Mouse (Mus musculus) embryo, embryonic 11.5 days (tissue): ENCODE results near the gene Gm14685.
"Not testable (repeated sequence)": the region's sequence is repeated elsewhere in the genome, so short reads cannot be mapped to it uniquely, and the experiment has no call there.

ENCODE experiments used
- DNase-seq: peaks from one replicate; pipeline ENCODE4 v3.0.0-alpha.2; 2012; ENCODE audit warnings: low read depth, low spot score

Gm14685 gene

DNA sequence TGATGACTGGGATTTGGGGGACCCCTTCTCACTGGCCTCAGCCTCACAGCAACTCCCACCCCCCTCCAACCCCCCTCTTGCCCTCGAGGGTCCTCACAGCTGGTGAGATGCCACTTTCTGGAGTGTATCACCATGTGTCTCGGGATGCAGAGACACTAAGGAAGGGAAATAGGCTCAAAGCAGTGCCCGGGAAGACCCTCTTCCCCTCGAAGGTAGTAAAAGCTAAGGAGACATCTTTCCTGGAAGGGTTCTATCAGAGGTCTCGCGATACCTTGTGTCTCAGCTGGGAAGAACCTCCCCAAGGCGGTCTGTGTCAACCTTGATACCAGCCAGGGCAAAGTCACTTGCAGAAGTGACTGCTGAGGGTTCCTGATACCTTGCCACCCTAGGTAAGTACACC, at the start of gene Gm14685:
TSS of gene Gm14685 (plus strand) at position 301 of the 400 bp plus-strand sequence.
- DNase-seq, result not testable (repeated sequence)

DNA sequence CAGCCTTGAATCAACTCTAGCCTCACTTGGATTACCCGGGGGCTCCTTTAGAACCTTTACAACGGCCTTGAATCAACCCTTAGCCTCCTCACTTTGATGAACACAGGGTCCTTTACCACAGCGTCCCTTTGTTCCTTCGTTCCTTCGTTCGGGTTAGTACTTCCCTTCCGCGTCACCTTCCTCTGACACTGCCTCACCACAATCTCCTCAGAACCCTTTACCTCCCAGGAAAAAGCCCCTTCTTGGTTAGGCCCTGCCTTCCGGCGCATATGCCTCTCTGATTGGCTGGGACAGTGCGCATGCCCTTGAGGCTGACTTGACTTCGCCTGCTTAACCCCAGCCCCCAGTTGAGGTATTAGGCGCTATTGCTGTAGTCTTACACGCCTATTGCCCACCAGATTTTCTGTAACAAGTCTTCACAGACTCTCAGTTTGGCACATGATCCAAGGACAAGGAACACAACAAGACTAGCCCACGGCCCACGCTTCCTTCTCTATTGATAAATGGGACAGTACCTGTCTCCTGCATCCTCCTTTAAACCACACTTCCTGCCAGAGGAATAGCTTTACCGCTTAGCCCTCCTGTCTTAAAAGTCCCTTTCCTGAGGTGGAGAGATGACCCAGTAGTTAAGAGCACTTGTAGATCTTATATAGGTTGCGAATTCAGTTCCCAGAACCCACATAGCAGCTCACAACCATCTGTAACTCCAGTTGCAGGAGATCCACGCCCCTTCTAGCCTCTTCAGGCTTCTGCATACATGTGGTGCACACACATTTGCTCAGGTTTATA, 34.4 kb upstream of the Gm14685 start, which contains the start of gene Xlr4a:
TSS of gene Xlr4a (minus strand) at position 212 of the 789 bp plus-strand sequence.
- not testable (repeated sequence) for DNase-seq

- DNase-seq, result not testable (repeated sequence)
Observed at GRCm38 (mm10) chrX:73096941-73097508, 19.8 kb upstream of the Gm14685 start, which contains the start of gene Xlr3a. Gene Xlr3a, minus strand, starts transcription at chrX:73097095.

DNA sequence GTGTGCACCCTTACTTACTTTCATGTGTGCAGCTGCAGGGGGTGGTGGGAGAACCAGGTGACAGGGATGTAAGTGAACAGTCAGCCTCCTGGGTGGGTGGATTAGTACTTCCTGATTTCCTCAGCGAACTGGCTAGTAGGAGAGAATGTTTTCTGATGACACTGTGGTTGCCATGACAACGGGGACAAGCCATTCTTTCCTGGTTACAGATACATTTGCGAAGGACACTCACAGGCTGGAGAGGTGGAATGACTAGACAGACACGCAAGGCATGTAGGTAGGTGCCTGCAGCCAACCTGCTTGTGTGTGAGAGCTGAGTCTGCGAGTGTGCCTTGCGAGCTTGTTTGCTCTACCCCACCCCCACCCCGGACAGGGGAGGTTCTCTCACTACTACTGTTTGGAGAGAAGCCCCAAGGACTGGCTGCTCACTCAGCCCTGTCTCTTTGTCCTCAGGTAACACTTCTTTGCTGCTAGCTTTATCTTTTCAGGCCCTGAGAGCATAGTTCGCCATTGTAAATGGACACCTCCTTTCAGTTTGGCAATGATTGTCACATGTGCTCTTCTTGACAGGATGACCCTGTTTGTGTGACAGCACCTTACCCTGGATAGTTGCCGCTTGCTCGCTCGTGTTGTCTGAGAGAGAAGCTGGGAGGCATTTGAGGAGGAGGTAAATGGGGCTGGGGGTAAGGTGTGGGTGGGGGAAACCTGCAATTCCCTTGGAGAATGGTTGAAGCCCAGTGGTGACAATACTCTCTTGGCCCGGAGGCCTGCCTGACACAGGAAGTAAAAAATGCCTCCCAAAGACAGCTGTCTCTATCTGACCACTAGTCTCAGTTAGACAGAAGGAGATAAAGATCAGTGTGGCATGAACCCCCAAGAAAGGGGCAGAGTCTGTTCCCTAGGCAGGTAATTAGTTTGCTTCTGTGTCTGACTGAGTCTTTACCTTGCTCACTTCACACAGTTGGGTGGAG, 6.3 kb downstream of the Gm14685 start:
- DNase-seq, result not testable (repeated sequence)

DNA sequence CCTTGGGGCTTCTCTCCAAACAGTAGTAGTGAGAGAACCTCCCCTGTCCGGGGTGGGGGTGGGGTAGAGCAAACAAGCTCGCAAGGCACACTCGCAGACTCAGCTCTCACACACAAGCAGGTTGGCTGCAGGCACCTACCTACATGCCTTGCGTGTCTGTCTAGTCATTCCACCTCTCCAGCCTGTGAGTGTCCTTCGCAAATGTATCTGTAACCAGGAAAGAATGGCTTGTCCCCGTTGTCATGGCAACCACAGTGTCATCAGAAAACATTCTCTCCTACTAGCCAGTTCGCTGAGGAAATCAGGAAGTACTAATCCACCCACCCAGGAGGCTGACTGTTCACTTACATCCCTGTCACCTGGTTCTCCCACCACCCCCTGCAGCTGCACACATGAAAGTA, 26.4 kb downstream of the Gm14685 start:
- DNase-seq, result not testable (repeated sequence)

DNA sequence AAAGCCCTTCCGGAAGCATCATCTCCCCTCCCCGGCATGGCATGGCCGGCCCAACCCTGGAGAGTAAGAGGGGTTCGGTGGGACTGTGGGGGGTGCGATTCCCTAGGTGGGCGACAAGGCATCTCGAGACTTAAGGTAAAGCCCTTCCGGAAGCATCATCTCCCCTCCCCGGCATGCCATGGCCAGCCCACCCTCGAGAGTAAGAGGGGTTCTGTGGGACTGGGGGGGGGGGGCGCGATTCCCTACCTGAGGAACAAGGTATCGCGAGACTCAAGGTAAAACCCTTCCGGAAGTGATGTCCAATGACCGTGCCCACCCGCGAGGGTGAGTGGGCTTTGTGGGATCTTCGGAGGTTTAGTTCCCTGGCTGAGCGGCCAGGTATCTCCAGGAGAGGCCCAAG, 31.6 kb downstream of the Gm14685 start, which contains the start of gene Xlr5b:
TSS of gene Xlr5b (plus strand) at position 301 of the 400 bp plus-strand sequence.
- not testable (repeated sequence) for DNase-seq

- DNase-seq, result not testable (repeated sequence)
Observed at GRCm38 (mm10) chrX:73149350-73149749, 32.5 kb downstream of the Gm14685 start, which contains the start of gene DXBay18. Gene DXBay18, minus strand, starts transcription at chrX:73149450.

DNA sequence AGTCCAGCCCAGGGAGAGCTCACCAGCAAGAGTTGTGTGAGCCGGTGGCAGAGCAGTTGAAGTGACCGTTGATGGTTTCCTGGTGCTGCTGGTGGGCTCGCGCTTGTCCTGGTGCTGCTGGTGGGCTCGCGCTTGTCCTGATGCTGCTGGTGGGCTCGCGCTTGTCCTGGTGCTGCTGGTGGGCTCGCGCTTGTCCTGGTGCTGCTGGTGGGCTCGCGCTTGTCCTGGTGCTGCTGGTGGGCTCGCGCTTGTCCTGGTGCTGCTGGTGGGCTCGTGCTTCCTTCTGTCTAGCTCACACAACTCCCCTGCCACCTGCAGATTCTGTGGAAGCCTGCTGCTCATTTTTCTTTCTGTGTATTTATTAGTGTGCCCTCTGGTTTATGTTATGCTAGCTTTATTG, 60.0 kb downstream of the Gm14685 start, which contains the start of gene Spin2d:
TSS of gene Spin2d (minus strand) at position 101 of the 400 bp plus-strand sequence.
- DNase-seq, result not testable (repeated sequence)
